Mouse (Mus musculus) limb, embryonic 12.5 days (tissue): ENCODE results near the gene G6pc3. TPM values are rescaled to one million over a fixed set of nuclear protein-coding genes. Genes with fewer than 3 reads are reported as not detected.

Source experiments
- ATAC-seq: fragments of 200-750 bp; cut with Nextera tagmentation; 2 replicates; pipeline ENCODE4 v1.8.0; 2017; ENCODE audit warnings: low read depth, moderate TSS enrichment; ENCODE audit not compliant: insufficient number of reproducible peaks, insufficient read depth, low FRiP score, low TSS enrichment
- H3K27ac ChIP-seq: fragments of 300-500 bp; sonication (generic); 2 replicates; pipeline ENCODE4 v1.5.1; 2016; ENCODE audit warnings: mild to moderate bottlenecking, moderate library complexity
- H3K27me3 ChIP-seq: fragments of 300-500 bp; sonication (generic); 2 replicates; pipeline ENCODE4 v1.6.1; 2016; ENCODE audit warnings: mild to moderate bottlenecking, moderate library complexity
- H3K36me3 ChIP-seq: fragments of 300-500 bp; sonication (generic); 2 replicates; pipeline ENCODE4 v1.6.1; 2016; ENCODE audit warnings: mild to moderate bottlenecking, moderate library complexity
- H3K4me1 ChIP-seq: fragments of 300-500 bp; sonication (generic); replicated peaks from 2 replicates; pipeline ENCODE4 v1.6.1; 2016
- H3K4me2 ChIP-seq: fragments of 300-500 bp; sonication (generic); 2 replicates; pipeline ENCODE4 v1.6.1; 2016; ENCODE audit warnings: mild to moderate bottlenecking, moderate library complexity
- H3K4me3 ChIP-seq: fragments of 300-500 bp; sonication (generic); replicated peaks from 2 replicates; pipeline ENCODE4 v1.5.1; 2016; ENCODE audit warnings: mild to moderate bottlenecking
- H3K9ac ChIP-seq: fragments of 300-500 bp; sonication (generic); replicated peaks from 2 replicates; pipeline ENCODE4 v1.6.1; 2016; ENCODE audit warnings: mild to moderate bottlenecking, moderate library complexity
- H3K9me3 ChIP-seq: fragments of 300-500 bp; sonication (generic); 2 replicates; pipeline ENCODE4 v1.6.1; 2016; ENCODE audit warnings: mild to moderate bottlenecking, moderate library complexity
- WGBS: fragments of 180-500 bp; shearing (Covaris S2); methylation state at CpG from one replicate; pipeline ENCODE4 v1.1.7; 2016; 5-methylcytosine and 5-hydroxymethylcytosine counted together
- polyA plus RNA-seq: library from polyadenylated mRNA; unstranded; fragments of >200 nt; fragmentation: Nextera tagmentation; extraction: Ambion mirVana; gene quantifications from 2 replicates; pipeline ENCODE4 v1.2.1, GENCODE M21; 2016

G6pc3 gene
- polyA plus RNA-seq = 36.6 and 36.8 TPM in 2 replicates

- no peaks in the 10 kb centered on the region for H3K9me3 ChIP-seq
- ATAC-seq = peak; percentile 84
- H3K4me1 ChIP-seq = peaks cover 17% of the 10 kb centered on the region
- no peaks in the 10 kb centered on the region for H3K27me3 ChIP-seq
- peak within 1 kb of the TSS; percentile 62 for H3K4me3 ChIP-seq
- WGBS = 3% methylated on average over 49 of the region's 50 CpGs
- H3K36me3 ChIP-seq = peaks cover 26% of the 10 kb centered on the region
- peak within 1 kb of the TSS; percentile 66 for H3K9ac ChIP-seq
- peak within 1 kb of the TSS; percentile 79 for H3K27ac ChIP-seq
- H3K4me2 ChIP-seq = peak within 1 kb of the TSS; percentile 88
Measured at GRCm38 (mm10) chr11:102189461-102190436, at the start of gene G6pc3. Gene G6pc3, plus strand, starts transcription at chr11:102189620.

GRCm38 (mm10) chr11:102140508-102140907 is 48.9 kb upstream of the G6pc3 start:
- ATAC-seq = no peak
- Histone ChIP-seq H3K36me3 (no peaks in the 10 kb centered on the region), H3K27me3 (peaks cover 57% of the 10 kb centered on the region), H3K9me3 (no peaks in the 10 kb centered on the region), H3K9ac (no peak overlapping the region), H3K4me1 (peaks cover 11% of the 10 kb centered on the region), H3K4me3 (no peak overlapping the region), H3K4me2 (no peak overlapping the region), H3K27ac (no peak overlapping the region)
- WGBS = 7% methylated on average over 5 of the region's 5 CpGs

GRCm38 (mm10) chr11:102142355-102142754 is 47.1 kb upstream of the G6pc3 start:
- Histone ChIP-seq H3K4me2 (no peak overlapping the region), H3K27me3 (peaks cover 66% of the 10 kb centered on the region), H3K27ac (no peak overlapping the region), H3K4me3 (no peak overlapping the region), H3K36me3 (no peaks in the 10 kb centered on the region), H3K4me1 (peaks cover 27% of the 10 kb centered on the region), H3K9me3 (no peaks in the 10 kb centered on the region), H3K9ac (no peak overlapping the region)
- ATAC-seq = no peak
- 73% methylated on average over 7 of the region's 7 CpGs for WGBS

- Histone ChIP-seq H3K9me3 (no peaks in the 10 kb centered on the region), H3K36me3 (no peaks in the 10 kb centered on the region), H3K4me2 (peak overlapping the region; percentile 60), H3K4me1 (peaks cover 30% of the 10 kb centered on the region), H3K27ac (no peak overlapping the region), H3K27me3 (peaks cover 80% of the 10 kb centered on the region), H3K4me3 (peak overlapping the region; percentile 38), H3K9ac (peak overlapping the region; percentile 40; the same call in 1 of the 2 replicates)
- no peak for ATAC-seq
- 18% methylated on average over 13 of the region's 13 CpGs for WGBS
Measured at GRCm38 (mm10) chr11:102144957-102145470, 44.4 kb upstream of the G6pc3 start.

- H3K27me3 ChIP-seq = peaks cover 80% of the 10 kb centered on the region
- peaks cover 30% of the 10 kb centered on the region for H3K4me1 ChIP-seq
- no peak for ATAC-seq
Measured at GRCm38 (mm10) chr11:102145471-102146001, 43.9 kb upstream of the G6pc3 start, which contains the start of gene Nags. Gene Nags, plus strand, starts transcription at chr11:102145513.

GRCm38 (mm10) chr11:102146005-102146404 is 43.4 kb upstream of the G6pc3 start:
- Histone ChIP-seq H3K27me3 (peaks cover 80% of the 10 kb centered on the region), H3K9ac (no peak overlapping the region; the same call in 1 of the 2 replicates)
- 0 out of 2 replicates have a peak, but pooled peaks have one; percentile 18 for ATAC-seq

More at GRCm38 (mm10) chr11:102145471-102146001, 43.9 kb upstream of the G6pc3 start, which contains the start of gene Nags:
- Histone ChIP-seq H3K9ac (peak within 1 kb of the TSS; percentile 40), H3K4me3 (peak within 1 kb of the TSS; percentile 38), H3K4me2 (peak within 1 kb of the TSS; percentile 60), H3K27ac (no peak within 1 kb of the TSS), H3K36me3 (no peaks in the 10 kb centered on the region), H3K9me3 (no peaks in the 10 kb centered on the region)
- 2% methylated on average over 50 of the region's 50 CpGs for WGBS

GRCm38 (mm10) chr11:102146531-102146930 is 42.9 kb upstream of the G6pc3 start:
- WGBS = 9% methylated on average over 17 of the region's 17 CpGs
- Histone ChIP-seq H3K27ac (no peak overlapping the region), H3K27me3 (peaks cover 80% of the 10 kb centered on the region), H3K4me3 (peak overlapping the region; percentile 38; the same call in 1 of the 2 replicates), H3K9ac (peak overlapping the region; percentile 23; the same call in 1 of the 2 replicates), H3K36me3 (no peaks in the 10 kb centered on the region), H3K4me2 (peak overlapping the region; percentile 60), H3K4me1 (peaks cover 30% of the 10 kb centered on the region), H3K9me3 (no peaks in the 10 kb centered on the region)
- ATAC-seq = no peak

More at GRCm38 (mm10) chr11:102146005-102146404, 43.4 kb upstream of the G6pc3 start:
- Histone ChIP-seq H3K4me1 (peaks cover 30% of the 10 kb centered on the region), H3K4me3 (peak overlapping the region; percentile 38), H3K4me2 (peak overlapping the region; percentile 60), H3K9me3 (no peaks in the 10 kb centered on the region), H3K36me3 (no peaks in the 10 kb centered on the region), H3K27ac (no peak overlapping the region)
- 3% methylated on average over 16 of the region's 16 CpGs for WGBS

GRCm38 (mm10) chr11:102147213-102147989 is 42.0 kb upstream of the G6pc3 start:
- no peaks in the 10 kb centered on the region for H3K9me3 ChIP-seq

GRCm38 (mm10) chr11:102156039-102156785 is 33.2 kb upstream of the G6pc3 start, which contains the start of gene Tmem101:
Gene Tmem101, minus strand, starts transcription at chr11:102156404.
- ATAC-seq = 0 out of 2 replicates have a peak, but pooled peaks have one; percentile 46
- peaks cover 34% of the 10 kb centered on the region for H3K36me3 ChIP-seq
- no peaks in the 10 kb centered on the region for H3K27me3 ChIP-seq
- peaks cover 10% of the 10 kb centered on the region for H3K4me1 ChIP-seq
- H3K27ac ChIP-seq = peak within 1 kb of the TSS; percentile 79
- peak within 1 kb of the TSS; percentile 83 for H3K9ac ChIP-seq
- H3K9me3 ChIP-seq = no peaks in the 10 kb centered on the region
- peak within 1 kb of the TSS; percentile 79 for H3K4me2 ChIP-seq
- H3K4me3 ChIP-seq = peak within 1 kb of the TSS; percentile 85
- under 1% methylated on average over 37 of the region's 37 CpGs for WGBS

More at GRCm38 (mm10) chr11:102147213-102147989, 42.0 kb upstream of the G6pc3 start:
- Histone ChIP-seq H3K27me3 (peaks cover 74% of the 10 kb centered on the region), H3K9ac (no peak overlapping the region), H3K27ac (no peak overlapping the region), H3K4me2 (peak overlapping the region; percentile 60), H3K4me1 (peaks cover 30% of the 10 kb centered on the region), H3K36me3 (peaks cover 1% of the 10 kb centered on the region), H3K4me3 (peak overlapping the region; percentile 38)
- WGBS = 13% methylated on average over 34 of the region's 34 CpGs
- ATAC-seq = no peak

- no peak for ATAC-seq
- 6% methylated on average over 1 of the region's 1 CpGs for WGBS
- Histone ChIP-seq H3K4me2 (peak overlapping the region; percentile 79; the same call in 1 of the 2 replicates), H3K9me3 (no peaks in the 10 kb centered on the region), H3K4me1 (peaks cover 10% of the 10 kb centered on the region), H3K27me3 (no peaks in the 10 kb centered on the region), H3K36me3 (peaks cover 39% of the 10 kb centered on the region), H3K27ac (no peak overlapping the region), H3K9ac (no peak overlapping the region), H3K4me3 (no peak overlapping the region)
Measured at GRCm38 (mm10) chr11:102156786-102157089, 32.7 kb upstream of the G6pc3 start.
